Comparison of ENCODE assay signal across 7 mouse cellular contexts in the genomic region with DNA sequence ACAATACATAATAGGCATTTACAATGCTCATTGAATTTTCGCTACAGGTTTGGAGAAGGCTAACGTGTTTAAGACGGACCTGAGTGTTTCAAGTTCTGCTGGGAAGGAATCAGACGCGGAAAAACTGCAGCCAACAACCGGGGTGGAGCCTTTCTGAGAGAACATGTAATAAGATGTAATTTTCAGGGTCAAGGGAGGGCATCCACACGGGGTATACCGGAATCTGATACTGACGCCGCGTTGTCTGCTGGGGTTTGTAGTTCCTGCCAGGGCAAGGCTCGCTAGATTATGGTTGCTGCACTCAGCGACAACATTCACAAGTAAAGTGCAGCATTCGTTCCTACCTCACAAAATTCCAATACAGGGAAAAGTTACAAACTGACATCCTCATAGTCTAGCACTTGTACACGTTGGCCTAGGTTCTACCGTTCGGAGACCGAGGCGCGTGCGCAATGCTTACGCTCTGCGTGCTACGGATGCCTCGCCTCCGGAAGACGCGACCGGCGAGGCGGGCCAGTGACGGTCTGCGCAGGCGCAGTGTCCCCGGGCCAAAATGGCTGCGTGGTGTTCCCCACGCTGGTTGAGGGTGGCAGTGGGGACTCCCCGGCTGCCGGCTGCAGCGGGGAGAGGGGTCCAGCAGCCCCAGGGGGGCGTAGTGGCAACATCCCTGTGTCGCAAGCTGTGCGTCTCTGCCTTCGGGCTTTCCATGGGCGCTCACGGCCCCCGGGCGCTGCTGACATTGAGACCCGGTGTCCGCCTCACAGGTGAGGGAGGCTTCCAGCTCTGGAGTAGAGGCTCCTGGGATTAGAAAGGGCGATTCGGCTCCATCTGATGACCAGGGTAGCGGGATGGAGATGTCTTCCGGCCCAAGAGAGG. TPM values are rescaled to one million over a fixed set of nuclear protein-coding genes. Genes with fewer than 3 reads are reported as not detected.
DNase-seq lines count a peak whose midpoint lies in the region; ATAC-seq lines count a peak whose summit lies in the region.

No protein-coding gene starts in this region.

- peak; percentile 97 for DNase-seq in adrenal gland, adult 2 months
- peak; percentile 92 for DNase-seq in embryo, embryonic 11.5 days (ENCODE audit: low read depth, low spot score)
- peak; percentile 95 to 96 for DNase-seq in gastrocnemius, postnatal 36 days
- DNase-seq in left cerebral cortex, postnatal 25 days (ENCODE audit: low spot score in 2 of 2), result peak; percentile 96 to 98
- DNase-seq in midbrain, embryonic 10.5 days (ENCODE audit: low spot score), result peak; percentile 95
- DNase-seq in right cerebral cortex, postnatal 4 days, result peak; percentile 99

- intact Hi-C loops in gastrocnemius, postnatal 36 days (cut with DNase I), result loop anchor here (5.0 kb wide), 1 partner anchor 103 kb away; no protein-coding TSS in a partner anchor
- intact Hi-C loops in left cerebral cortex, postnatal 25 days (cut with DNase I), result no loop called here

- H3K4me1 ChIP-seq in intestine, embryonic 15.5 days (replicated peaks), result peaks cover 9% of the 10 kb centered on the region
- H3K4me1 ChIP-seq in midbrain, embryonic 10.5 days, result peaks cover 34% of the 10 kb centered on the region

- WGBS in intestine, embryonic 15.5 days, result under 1% methylated on average over 54 of the region's 54 CpGs
- WGBS in midbrain, embryonic 10.5 days, result under 1% methylated on average over 54 of the region's 54 CpGs

- H3K36me3 ChIP-seq in intestine, embryonic 15.5 days, result peaks cover 4% of the 10 kb centered on the region; the same call in 1 of the 2 replicates
- H3K36me3 ChIP-seq in midbrain, embryonic 10.5 days, result peaks cover 20% of the 10 kb centered on the region

- H3K27ac ChIP-seq in intestine, embryonic 15.5 days, result peak overlapping the region; percentile 81
- H3K27ac ChIP-seq in midbrain, embryonic 10.5 days (replicated peaks), result peak overlapping the region; percentile 85

- H3K9me3 ChIP-seq in intestine, embryonic 15.5 days, result no peaks in the 10 kb centered on the region
- no peaks in the 10 kb centered on the region for H3K9me3 ChIP-seq in midbrain, embryonic 10.5 days (replicated peaks)

- peak overlapping the region; percentile 97 for H3K9ac ChIP-seq in intestine, embryonic 15.5 days

- H3K4me2 ChIP-seq in intestine, embryonic 15.5 days (replicated peaks), result peak overlapping the region; percentile 85

- no peaks in the 10 kb centered on the region for H3K27me3 ChIP-seq in intestine, embryonic 15.5 days (replicated peaks)
- H3K27me3 ChIP-seq in midbrain, embryonic 10.5 days (ENCODE audit: low read depth, poor library complexity, severe bottlenecking), result no peaks in the 10 kb centered on the region

- H3K4me3 ChIP-seq in intestine, embryonic 15.5 days (replicated peaks), result peak overlapping the region; percentile 98
- H3K4me3 ChIP-seq in midbrain, embryonic 10.5 days, result peak overlapping the region; percentile 83

- ATAC-seq in intestine, embryonic 15.5 days, result peak; percentile 88

RNA-seq across cellular contexts. Expression of gene Coro7, which starts 4.2 kb away (rescaled TPM):
- 10 to 100 TPM; 27.3 to 35.5 TPM for total RNA-seq in adrenal gland, adult 2 months (2021)
- 58.0 and 60.3 TPM in 2 replicates for polyA plus RNA-seq in adrenal gland, adult 2 months (2012; rRNA removed)
- total RNA-seq in gastrocnemius, postnatal 36 days (2021), result 10 to 100 TPM; 13.1 to 15.2 TPM
- polyA plus RNA-seq in intestine, embryonic 15.5 days (2015; fragmentation: Nextera tagmentation; extraction: Ambion mirVana), result 22.7 and 23.2 TPM in 2 replicates
- total RNA-seq in left cerebral cortex, postnatal 25 days (2021), result 10 to 100 TPM; 82.0 to 92.7 TPM
- 21.4 and 25.0 TPM in 2 replicates for polyA plus RNA-seq in midbrain, embryonic 10.5 days (2016; fragmentation: Nextera tagmentation; extraction: Ambion mirVana)

RNA-seq across cellular contexts. Expression of gene Nmral1, which starts 35.3 kb away (rescaled TPM):
- total RNA-seq in adrenal gland, adult 2 months (2021), result 1 to 10 TPM; 2.9 to 5.2 TPM
- polyA plus RNA-seq in adrenal gland, adult 2 months (2012; rRNA removed), result 2.4 and 2.5 TPM in 2 replicates
- 1 to 10 TPM; 2.8 to 3.0 TPM for total RNA-seq in gastrocnemius, postnatal 36 days (2021)
- polyA plus RNA-seq in intestine, embryonic 15.5 days (2015; fragmentation: Nextera tagmentation; extraction: Ambion mirVana), result 48.5 and 50.7 TPM in 2 replicates
- 10 to 100 TPM in 1 of 2 experiments, 1 to 10 TPM in 1; 9.6 to 10.5 TPM for total RNA-seq in left cerebral cortex, postnatal 25 days (2021)
- polyA plus RNA-seq in midbrain, embryonic 10.5 days (2016; fragmentation: Nextera tagmentation; extraction: Ambion mirVana), result 195 and 217 TPM in 2 replicates

RNA-seq across cellular contexts. Expression of gene Hmox2, which starts 42.3 kb away (rescaled TPM):
- total RNA-seq in adrenal gland, adult 2 months (2021), result 10 to 100 TPM; 87.1 to 92.8 TPM
- polyA plus RNA-seq in adrenal gland, adult 2 months (2012; rRNA removed), result 21.3 and 30.2 TPM in 2 replicates
- total RNA-seq in gastrocnemius, postnatal 36 days (2021), result 10 to 100 TPM; 31.5 to 35.3 TPM
- 90.4 and 91.7 TPM in 2 replicates for polyA plus RNA-seq in intestine, embryonic 15.5 days (2015; fragmentation: Nextera tagmentation; extraction: Ambion mirVana)
- 10 to 100 TPM; 79.0 to 80.3 TPM for total RNA-seq in left cerebral cortex, postnatal 25 days (2021)
- 73.9 and 76.1 TPM in 2 replicates for polyA plus RNA-seq in midbrain, embryonic 10.5 days (2016; fragmentation: Nextera tagmentation; extraction: Ambion mirVana)

RNA-seq across cellular contexts. Expression of gene Dnaja3, which starts 44.0 kb away (rescaled TPM):
- total RNA-seq in adrenal gland, adult 2 months (2021), result 100 to 1,000 TPM; 122 to 148 TPM
- 33.2 and 37.5 TPM in 2 replicates for polyA plus RNA-seq in adrenal gland, adult 2 months (2012; rRNA removed)
- 10 to 100 TPM; 90.1 TPM for total RNA-seq in gastrocnemius, postnatal 36 days (2021)
- 86.5 and 92.1 TPM in 2 replicates for polyA plus RNA-seq in intestine, embryonic 15.5 days (2015; fragmentation: Nextera tagmentation; extraction: Ambion mirVana)
- total RNA-seq in left cerebral cortex, postnatal 25 days (2021), result 10 to 100 TPM; 62.2 to 63.3 TPM
- polyA plus RNA-seq in midbrain, embryonic 10.5 days (2016; fragmentation: Nextera tagmentation; extraction: Ambion mirVana), result 59.9 and 66.1 TPM in 2 replicates

RNA-seq across cellular contexts. Expression of gene Vasn, which starts 44.1 kb away (rescaled TPM):
- 10 to 100 TPM in 1 of 2 experiments, 1 to 10 TPM in 1; 8.4 to 15.4 TPM for total RNA-seq in adrenal gland, adult 2 months (2021)
- 28.1 and 30.9 TPM in 2 replicates for polyA plus RNA-seq in adrenal gland, adult 2 months (2012; rRNA removed)
- total RNA-seq in gastrocnemius, postnatal 36 days (2021), result 1 to 10 TPM; 3.8 to 4.0 TPM
- polyA plus RNA-seq in intestine, embryonic 15.5 days (2015; fragmentation: Nextera tagmentation; extraction: Ambion mirVana), result 14.1 and 15.1 TPM in 2 replicates
- 1 to 10 TPM; 7.5 to 9.9 TPM for total RNA-seq in left cerebral cortex, postnatal 25 days (2021)
- 9.0 and 10.6 TPM in 2 replicates for polyA plus RNA-seq in midbrain, embryonic 10.5 days (2016; fragmentation: Nextera tagmentation; extraction: Ambion mirVana)

Comparison
In these comparisons a context has a peak if more than half of its experiments do, and no peak if none do; other contexts are left out.
1. Peak in every context shown above with its lines: DNase-seq, ATAC-seq, H3K4me3 ChIP-seq and H3K27ac ChIP-seq.